Mouse (Mus musculus): ENCODE results near the gene Sycp2. TPM values are rescaled to one million over a fixed set of nuclear protein-coding genes. Genes with fewer than 3 reads are reported as not detected.

Gene Sycp2
- total RNA-seq, 2 experiments from 2014 or later = 1.4 to 2.3 TPM

DNA sequence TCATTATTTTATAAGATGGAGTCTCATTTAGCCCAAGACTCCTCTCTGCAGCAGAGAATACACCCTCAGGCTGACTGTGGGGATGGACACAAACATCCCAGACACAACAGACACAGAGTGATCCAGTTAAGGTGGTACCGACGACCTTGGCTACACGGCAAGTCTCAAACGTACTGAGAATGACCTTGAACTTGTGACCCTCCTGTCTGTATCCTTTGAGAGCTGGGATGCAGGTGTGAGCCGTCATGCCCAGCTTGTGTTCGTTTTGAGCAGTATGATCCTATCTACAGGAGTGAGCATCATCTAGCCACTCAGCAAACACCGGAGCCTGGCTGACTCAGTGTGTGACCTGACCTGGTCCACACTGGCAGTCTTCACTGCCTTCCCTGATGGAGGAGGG lies 93.9 kb downstream of the Sycp2 start:
- intact Hi-C loops (cut with DNase I) = no loop called here
- no peak for DNase-seq

GRCm38 (mm10) chr2:178304669-178305068 lies 102.8 kb downstream of the Sycp2 start:
- intact Hi-C loops (cut with DNase I) = no loop called here
- no peak for DNase-seq

DNA sequence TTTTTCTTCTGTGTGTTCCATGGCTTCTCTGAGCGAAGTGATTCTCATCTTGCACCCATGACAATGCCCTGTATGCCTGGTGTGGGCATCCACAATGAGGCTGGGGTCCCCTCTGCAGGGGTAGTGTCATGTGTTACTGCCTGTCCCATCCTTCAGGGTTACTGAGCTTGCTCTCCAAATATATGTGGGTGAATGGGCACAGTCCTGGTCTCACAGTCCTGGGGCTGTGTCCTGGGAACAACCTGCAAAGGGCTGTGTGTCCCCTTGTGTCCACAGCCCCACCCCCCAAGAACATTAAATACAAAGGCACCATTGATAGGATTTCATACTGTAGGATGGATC lies 103.3 kb downstream of the Sycp2 start:
- no peak for DNase-seq
- intact Hi-C loops (cut with DNase I) = no loop called here

DNA sequence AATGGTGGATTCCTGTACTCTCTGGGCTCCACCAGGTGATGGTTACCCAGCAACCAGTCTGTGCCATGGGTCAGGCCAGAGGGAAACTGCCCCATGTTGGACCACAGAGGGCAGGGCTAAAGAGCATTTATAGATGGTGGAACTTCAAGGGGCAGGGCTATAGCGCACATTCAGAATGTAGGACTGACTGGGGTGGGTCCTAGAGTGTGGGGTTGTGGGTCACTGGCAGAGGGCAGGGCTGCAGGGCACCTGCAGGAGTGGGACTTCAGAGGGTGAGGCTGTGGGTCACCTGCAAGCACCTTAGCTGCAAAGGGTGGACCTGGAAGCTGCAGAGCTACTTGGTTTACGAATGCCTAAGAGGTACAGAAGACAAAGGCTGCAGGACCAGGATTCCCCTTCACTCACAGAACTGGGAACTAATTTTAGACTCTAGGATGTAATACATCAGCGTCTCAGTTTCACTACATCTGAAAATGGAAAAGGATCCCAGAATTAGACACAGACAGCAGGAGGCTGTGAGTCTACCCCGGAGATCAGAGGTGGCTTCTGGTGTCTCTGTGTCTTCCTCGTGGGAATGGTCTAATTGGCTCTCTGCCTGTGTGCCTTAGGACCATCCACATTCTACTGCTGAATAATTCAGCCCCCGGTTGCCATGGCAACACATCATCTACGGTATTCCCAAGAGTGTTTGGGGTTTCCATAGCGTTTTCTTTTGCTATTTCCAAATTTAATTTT lies 103.9 kb downstream of the Sycp2 start:
- intact Hi-C loops (cut with DNase I) = no loop called here
- DNase-seq = no peak

Other genes with a start within 250 kb of the Sycp2 start
- 10 to 100 TPM; 21.0 to 21.5 TPM for gene Ppp1r3d, start 6.8 kb upstream of the Sycp2 start, total RNA-seq (2021)
- 10 to 100 TPM; 11.8 to 13.1 TPM for gene Fam217b, start 6.8 kb upstream of the Sycp2 start, total RNA-seq (2021)
- gene Cdh26, start 22.8 kb upstream of the Sycp2 start, total RNA-seq (2021) = under 1 TPM; 0.31 to 0.39 TPM